Comparison of ENCODE assay signal across 15 mouse cellular contexts in the genomic region with DNA sequence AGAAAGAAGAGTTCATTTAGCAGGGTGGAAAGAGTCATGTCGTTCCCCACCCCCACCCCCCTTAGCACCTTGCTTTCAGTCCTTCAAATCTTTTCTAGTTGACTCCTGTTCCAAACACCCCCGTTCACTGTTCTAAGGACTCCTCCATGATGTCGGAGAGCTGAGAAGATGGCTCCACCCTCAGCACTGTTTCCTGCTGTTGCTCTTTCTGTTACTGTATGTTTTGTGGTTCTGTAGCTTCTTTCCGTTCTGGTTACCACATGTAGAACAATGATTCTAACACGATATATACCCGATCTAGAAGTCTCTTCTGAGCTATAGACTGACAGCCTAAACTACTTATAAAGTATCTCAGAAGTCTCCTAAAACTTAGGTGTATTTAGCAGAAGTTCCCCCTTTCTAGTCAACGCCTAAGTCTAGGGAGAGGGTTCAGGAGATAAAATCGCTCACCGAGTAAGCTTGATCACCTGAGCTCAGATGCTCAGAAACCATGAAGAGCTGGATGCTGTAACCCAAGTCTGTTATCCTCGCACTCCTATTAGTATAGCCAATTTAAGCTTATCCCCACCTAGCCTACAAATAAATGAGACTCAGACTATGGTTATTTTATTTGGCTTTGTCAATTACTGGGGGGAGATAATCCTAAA.
A peak's percentile ranks its signal among the peaks of the same experiment; 100 is the strongest.
DNase-seq lines count a peak whose midpoint lies in the region; ATAC-seq and TF ChIP-seq lines count a peak whose summit lies in the region.
"Had no signal": no experiment of that assay in that cellular context is flagged by ENCODE, and none has a peak within 500 bp of the region (broad histone marks: within the 10 kb centered on the region; RNA-seq: fewer than 3 reads in every experiment).

No protein-coding gene starts in this region.

- no peak for TF ChIP-seq CTCF in small intestine, adult 2 months (IDR thresholded peaks at IDR 0.05; ENCODE audit: extremely low read depth, insufficient read length, insufficient replicate concordance, low read depth, low read length)

- ATAC-seq in CD4-positive, CD25-positive, alpha-beta regulatory T cell, adult 4 months = peak; percentile 91
- peak; percentile 23 to 39; a peak in 1 of 4 replicates for ATAC-seq in hematopoietic stem cell, adult 5-6 weeks (replicated peaks in 1 of 2; ENCODE audit: insufficient read depth in 1 of 2, low FRiP score in 2 of 2, low TSS enrichment in 1 of 2, low read depth in 1 of 2, poor library complexity in 2 of 2, severe bottlenecking in 2 of 2)
- no peak for ATAC-seq in kidney, embryonic 16.5 days (ENCODE audit: low FRiP score, low TSS enrichment)

- no peak overlapping the region for H3K4me2 ChIP-seq in kidney, embryonic 16.5 days (replicated peaks; ENCODE audit: low read depth, low read length)
- H3K4me2 ChIP-seq: heart, embryonic 11.5 days; hindbrain, embryonic 13.5 days; limb, embryonic 13.5 days; lung, embryonic 15.5 days; midbrain, embryonic 12.5 days had no signal

- no peaks in the 10 kb centered on the region for H3K36me3 ChIP-seq in small intestine, adult 2 months (ENCODE audit: control insufficient read depth, insufficient read depth, low read length)
- no peaks in the 10 kb centered on the region for H3K36me3 ChIP-seq in kidney, embryonic 16.5 days (ENCODE audit: insufficient read depth, low read length)
- H3K36me3 ChIP-seq: hindbrain, embryonic 13.5 days; limb, embryonic 13.5 days; lung, embryonic 15.5 days; midbrain, embryonic 12.5 days had no signal

- 76% methylated on average over 10 of the region's 10 CpGs for WGBS in small intestine, adult 2 months
- WGBS in kidney, embryonic 16.5 days = 82% methylated on average over 10 of the region's 10 CpGs

- DNase-seq in CD4-positive helper T cell, adult 2 months (ENCODE audit: low read depth, low spot score) = peak; percentile 84
- no peak for DNase-seq in retina, embryonic 14.5 days (ENCODE audit: low spot score)
- DNase-seq in testis, postnatal 10 days (ENCODE audit: low spot score) = no peak
- DNase-seq in cerebellum, adult 9-10 months = no peak
- DNase-seq: adrenal gland, postnatal 25 days; kidney, adult 18-20 months had no signal

- no peaks in the 10 kb centered on the region for H3K27me3 ChIP-seq in small intestine, adult 2 months (ENCODE audit: control insufficient read depth, insufficient read depth, low read length)
- H3K27me3 ChIP-seq in kidney, embryonic 16.5 days (ENCODE audit: insufficient read depth, low read length) = no peaks in the 10 kb centered on the region
- H3K27me3 ChIP-seq: hindbrain, embryonic 13.5 days; limb, embryonic 13.5 days; lung, embryonic 15.5 days; midbrain, embryonic 12.5 days had no signal

- peaks cover 3% of the 10 kb centered on the region; the same call in 1 of the 2 replicates for H3K9me3 ChIP-seq in kidney, embryonic 16.5 days (ENCODE audit: low read length)
- H3K9me3 ChIP-seq: hindbrain, embryonic 13.5 days; limb, embryonic 13.5 days; lung, embryonic 15.5 days; midbrain, embryonic 12.5 days had no signal

- peak overlapping the region; percentile 57; the same call in 1 of the 2 replicates for H3K27ac ChIP-seq in small intestine, adult 2 months (ENCODE audit: insufficient read depth, low read depth, low read length)
- H3K27ac ChIP-seq in kidney, embryonic 16.5 days (ENCODE audit: low read length) = no peak overlapping the region
- H3K27ac ChIP-seq: hindbrain, embryonic 13.5 days; limb, embryonic 13.5 days; lung, embryonic 15.5 days; midbrain, embryonic 12.5 days had no signal

- no peak for TF ChIP-seq POLR2A in small intestine, adult 2 months (IDR thresholded peaks at IDR 0.05; ENCODE audit: low read depth, low read length)

- no peak overlapping the region for H3K9ac ChIP-seq in kidney, embryonic 16.5 days (replicated peaks; ENCODE audit: low read length)
- H3K9ac ChIP-seq: hindbrain, embryonic 13.5 days; limb, embryonic 13.5 days; lung, embryonic 15.5 days; midbrain, embryonic 12.5 days had no signal

- peaks cover 7% of the 10 kb centered on the region; the same call in 1 of the 2 replicates for H3K4me1 ChIP-seq in small intestine, adult 2 months (ENCODE audit: control insufficient read depth, insufficient read depth, insufficient read length, low read length)
- H3K4me1 ChIP-seq in kidney, embryonic 16.5 days (ENCODE audit: insufficient read depth, low read length) = no peaks in the 10 kb centered on the region
- H3K4me1 ChIP-seq: hindbrain, embryonic 13.5 days; lung, embryonic 15.5 days; midbrain, embryonic 12.5 days had no signal

- no peak overlapping the region for H3K4me3 ChIP-seq in small intestine, adult 2 months (ENCODE audit: low read depth, low read length)
- no peak overlapping the region for H3K4me3 ChIP-seq in kidney, embryonic 16.5 days (ENCODE audit: low read length)
- H3K4me3 ChIP-seq: hindbrain, embryonic 13.5 days; limb, embryonic 13.5 days; lung, embryonic 15.5 days; midbrain, embryonic 12.5 days had no signal
